Mouse (Mus musculus): ENCODE measurements around the gene Ube2g1. TPM values are rescaled to one million over a fixed set of nuclear protein-coding genes. Genes with fewer than 3 reads are reported as not detected.

The Ube2g1 gene
- polyA plus RNA-seq, 1 experiment from 2014 or later: 63.4 TPM

DNA sequence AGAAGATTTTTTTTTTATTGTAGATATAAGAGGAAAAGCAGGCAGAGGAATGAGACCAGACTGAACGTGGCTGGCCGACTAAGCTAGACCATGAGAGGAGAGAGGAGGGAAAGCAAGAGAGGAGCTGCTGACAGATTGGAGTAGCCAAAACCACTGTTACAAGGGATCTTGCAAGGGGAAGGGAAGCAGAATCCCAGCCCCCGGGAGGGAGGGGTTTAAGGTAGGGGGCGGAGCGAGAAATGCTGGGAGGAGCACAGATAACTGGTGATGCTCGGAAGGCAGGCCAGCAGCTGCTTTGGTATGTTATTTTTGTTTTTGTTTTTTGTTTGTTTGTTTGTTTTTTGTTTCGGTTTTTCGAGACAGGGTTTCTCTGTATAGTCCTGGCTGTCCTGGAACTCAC is 38.0 kb upstream of the Ube2g1 start:
- H3K4me3 ChIP-seq (replicated peaks; ENCODE audit: low read depth, low read length): no peak overlapping the region
- H3K9me3 ChIP-seq (replicated peaks; ENCODE audit: low read length): no peaks in the 10 kb centered on the region
- ATAC-seq (replicated peaks; ENCODE audit: low FRiP score, low read depth) (no peak), DNase-seq (ENCODE audit: low spot score) (peak; percentile 21)
- H3K4me2 ChIP-seq (ENCODE audit: low read length): no peak overlapping the region
- no peaks in the 10 kb centered on the region for H3K36me3 ChIP-seq (ENCODE audit: insufficient read depth, low read length)
- no peaks in the 10 kb centered on the region for H3K4me1 ChIP-seq (replicated peaks; ENCODE audit: insufficient read depth, low read length)
- H3K27ac ChIP-seq: no peak overlapping the region
- WGBS: 68% methylated on average over 8 of the region's 8 CpGs
- no peaks in the 10 kb centered on the region for H3K27me3 ChIP-seq (ENCODE audit: insufficient read depth, low read length)
- H3K9ac ChIP-seq (ENCODE audit: low read depth, low read length): no peak overlapping the region
- no peak for TF ChIP-seq CTCF (IDR thresholded peaks at IDR 0.05; ENCODE audit: low read depth)

DNA sequence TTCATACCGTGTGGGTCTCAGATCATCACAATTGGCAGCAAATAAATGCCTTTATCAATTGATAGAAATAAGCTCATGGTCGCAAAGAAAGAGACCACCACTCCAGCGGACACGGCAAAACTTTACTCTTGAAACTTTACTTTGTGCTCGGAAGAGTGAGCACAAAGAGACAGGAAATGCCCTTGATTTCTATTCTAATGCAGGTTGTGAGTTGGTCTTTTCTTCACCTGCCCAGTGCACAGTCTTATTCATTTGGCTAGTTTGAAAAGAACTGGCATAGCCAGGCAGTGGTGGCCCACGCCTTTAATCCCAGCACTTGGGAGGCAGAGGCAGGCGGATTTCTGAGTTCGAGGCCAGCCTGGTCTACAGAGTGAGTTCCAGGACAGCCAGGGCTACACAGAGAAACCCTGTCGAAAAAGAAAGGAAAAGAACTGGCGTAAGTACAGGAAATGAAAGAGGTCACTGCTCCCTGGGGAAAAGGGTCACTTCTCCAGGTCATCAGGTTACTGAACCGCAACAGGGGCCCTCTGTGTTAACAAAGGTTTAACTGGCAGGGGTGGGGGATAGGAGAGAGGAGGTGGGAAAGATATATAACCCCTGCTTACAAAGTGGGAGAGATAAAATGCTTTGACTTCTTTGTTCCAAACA is 37.3 kb upstream of the Ube2g1 start:
- ATAC-seq (replicated peaks; ENCODE audit: low FRiP score, low read depth): no peak
- TF ChIP-seq CTCF (IDR thresholded peaks at IDR 0.05; ENCODE audit: low read depth): no peak
- WGBS: 71% methylated on average over 11 of the region's 11 CpGs

DNA sequence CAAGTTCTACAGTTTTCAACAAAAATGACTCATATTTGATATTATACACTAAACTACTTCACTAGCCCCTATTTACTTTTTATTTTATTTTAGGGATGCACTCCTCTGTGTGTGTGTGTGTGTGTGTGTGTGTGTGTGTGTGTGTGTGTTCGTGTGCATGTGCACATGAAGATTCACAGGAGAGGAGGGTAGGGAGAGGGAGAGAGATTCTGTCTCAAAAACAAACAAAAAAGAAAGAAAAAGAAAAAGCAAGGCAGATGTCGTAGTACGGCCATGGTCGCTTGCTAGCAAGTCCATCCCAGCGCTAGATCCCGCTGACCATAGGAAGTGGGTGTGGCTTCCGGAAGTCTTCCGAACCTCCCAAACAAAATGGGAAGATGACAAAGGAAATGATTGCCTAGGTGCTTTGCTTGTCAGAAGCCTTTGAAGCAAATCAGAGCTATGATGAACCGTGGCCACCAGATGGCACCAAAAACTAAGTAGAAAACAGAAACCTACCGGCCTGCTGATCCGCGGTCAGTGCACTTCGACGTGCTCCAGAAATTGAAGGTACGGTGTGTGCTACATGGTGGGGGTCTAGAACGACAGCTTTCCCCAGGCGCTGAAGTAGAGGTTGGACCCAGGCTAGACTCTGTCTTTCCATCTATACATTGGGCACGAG is 36.6 kb upstream of the Ube2g1 start:
- Histone ChIP-seq H3K36me3 (ENCODE audit: insufficient read depth, low read length) (no peaks in the 10 kb centered on the region), H3K27me3 (ENCODE audit: insufficient read depth, low read length) (no peaks in the 10 kb centered on the region), H3K9ac (ENCODE audit: low read depth, low read length) (no peak overlapping the region), H3K4me1 (replicated peaks; ENCODE audit: insufficient read depth, low read length) (no peaks in the 10 kb centered on the region), H3K4me3 (replicated peaks; ENCODE audit: low read depth, low read length) (0 out of 2 replicates have a peak overlapping the region, but pooled peaks have one; percentile 6), H3K27ac (no peak overlapping the region), H3K9me3 (replicated peaks; ENCODE audit: low read length) (no peaks in the 10 kb centered on the region), H3K4me2 (ENCODE audit: low read length) (peak overlapping the region; percentile 47)
- under 1% methylated on average over 18 of the region's 18 CpGs for WGBS
- ATAC-seq (replicated peaks; ENCODE audit: low FRiP score, low read depth): peak; percentile 23
- peak; percentile 87 for TF ChIP-seq CTCF (IDR thresholded peaks at IDR 0.05; ENCODE audit: low read depth)
- DNase-seq (ENCODE audit: low spot score): peak; percentile 94

More for the DNA sequence above, 37.3 kb upstream of the Ube2g1 start:
- H3K9ac ChIP-seq (ENCODE audit: low read depth, low read length): no peak overlapping the region
- no peak overlapping the region for H3K4me3 ChIP-seq (replicated peaks; ENCODE audit: low read depth, low read length)
- no peak overlapping the region for H3K27ac ChIP-seq
- H3K9me3 ChIP-seq (replicated peaks; ENCODE audit: low read length): no peaks in the 10 kb centered on the region
- no peak for DNase-seq (ENCODE audit: low spot score)
- H3K27me3 ChIP-seq (ENCODE audit: insufficient read depth, low read length): no peaks in the 10 kb centered on the region
- no peaks in the 10 kb centered on the region for H3K4me1 ChIP-seq (replicated peaks; ENCODE audit: insufficient read depth, low read length)
- no peaks in the 10 kb centered on the region for H3K36me3 ChIP-seq (ENCODE audit: insufficient read depth, low read length)
- no peak overlapping the region for H3K4me2 ChIP-seq (ENCODE audit: low read length)

DNA sequence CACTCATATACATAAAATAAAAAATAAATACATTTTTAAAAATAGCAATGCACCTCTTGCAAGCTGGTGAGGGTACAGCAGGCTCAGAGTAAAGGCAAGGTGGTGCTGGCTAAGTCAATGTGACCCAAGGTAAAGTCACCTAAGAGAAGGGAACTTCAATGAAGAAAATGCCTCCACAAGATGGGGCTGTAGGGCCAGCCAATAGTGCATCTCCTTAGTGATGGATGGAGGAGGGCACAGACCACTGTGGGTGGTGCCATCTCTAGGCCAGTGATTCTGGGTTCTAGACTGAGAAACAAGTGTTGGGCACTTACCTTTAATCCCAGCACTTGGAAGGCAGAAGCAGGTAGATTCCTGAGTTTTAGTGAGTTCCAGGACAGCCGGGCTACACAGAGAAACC is 33.3 kb upstream of the Ube2g1 start:
- ATAC-seq (replicated peaks; ENCODE audit: low FRiP score, low read depth) (no peak), DNase-seq (ENCODE audit: low spot score) (peak; percentile 53)
- Histone ChIP-seq H3K4me2 (ENCODE audit: low read length) (no peak overlapping the region), H3K27ac (no peak overlapping the region), H3K36me3 (ENCODE audit: insufficient read depth, low read length) (no peaks in the 10 kb centered on the region), H3K4me3 (replicated peaks; ENCODE audit: low read depth, low read length) (no peak overlapping the region), H3K9me3 (replicated peaks; ENCODE audit: low read length) (no peaks in the 10 kb centered on the region), H3K27me3 (ENCODE audit: insufficient read depth, low read length) (no peaks in the 10 kb centered on the region), H3K4me1 (replicated peaks; ENCODE audit: insufficient read depth, low read length) (0 out of 2 replicates have a peak, but pooled peaks cover 9% of the 10 kb centered on the region), H3K9ac (ENCODE audit: low read depth, low read length) (no peak overlapping the region)
- WGBS: 96% methylated on average over 1 of the region's 1 CpGs
- TF ChIP-seq CTCF (IDR thresholded peaks at IDR 0.05; ENCODE audit: low read depth): peak; percentile 71

DNA sequence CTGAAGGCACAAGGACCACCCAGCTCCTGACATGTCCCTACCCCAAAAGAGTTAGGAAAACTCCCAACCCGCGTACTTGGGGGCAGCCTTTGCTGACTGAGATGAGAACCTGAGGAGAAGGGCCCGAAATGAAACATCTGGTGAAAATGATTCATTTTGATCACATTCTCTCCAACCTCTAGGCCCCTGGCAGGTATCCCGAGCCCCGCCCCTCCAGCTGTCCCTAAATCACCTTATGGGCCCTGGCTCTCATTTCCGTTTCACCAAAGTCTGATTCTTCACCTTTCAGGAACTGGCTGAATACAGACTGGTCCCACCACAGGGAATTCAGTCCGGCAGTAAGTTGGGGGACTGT is 31.0 kb upstream of the Ube2g1 start:
- ATAC-seq (replicated peaks; ENCODE audit: low FRiP score, low read depth) (no peak), DNase-seq (ENCODE audit: low spot score) (no peak)
- WGBS: 25% methylated on average over 7 of the region's 7 CpGs
- Histone ChIP-seq H3K9ac (ENCODE audit: low read depth, low read length) (peak overlapping the region; percentile 41; the same call in 1 of the 2 replicates), H3K27ac (no peak overlapping the region), H3K4me2 (ENCODE audit: low read length) (peak overlapping the region; percentile 74), H3K36me3 (ENCODE audit: insufficient read depth, low read length) (no peaks in the 10 kb centered on the region), H3K4me3 (replicated peaks; ENCODE audit: low read depth, low read length) (peak overlapping the region; percentile 27), H3K27me3 (ENCODE audit: insufficient read depth, low read length) (no peaks in the 10 kb centered on the region), H3K4me1 (replicated peaks; ENCODE audit: insufficient read depth, low read length) (0 out of 2 replicates have a peak, but pooled peaks cover 9% of the 10 kb centered on the region), H3K9me3 (replicated peaks; ENCODE audit: low read length) (no peaks in the 10 kb centered on the region)
- TF ChIP-seq CTCF (IDR thresholded peaks at IDR 0.05; ENCODE audit: low read depth): no peak

DNA sequence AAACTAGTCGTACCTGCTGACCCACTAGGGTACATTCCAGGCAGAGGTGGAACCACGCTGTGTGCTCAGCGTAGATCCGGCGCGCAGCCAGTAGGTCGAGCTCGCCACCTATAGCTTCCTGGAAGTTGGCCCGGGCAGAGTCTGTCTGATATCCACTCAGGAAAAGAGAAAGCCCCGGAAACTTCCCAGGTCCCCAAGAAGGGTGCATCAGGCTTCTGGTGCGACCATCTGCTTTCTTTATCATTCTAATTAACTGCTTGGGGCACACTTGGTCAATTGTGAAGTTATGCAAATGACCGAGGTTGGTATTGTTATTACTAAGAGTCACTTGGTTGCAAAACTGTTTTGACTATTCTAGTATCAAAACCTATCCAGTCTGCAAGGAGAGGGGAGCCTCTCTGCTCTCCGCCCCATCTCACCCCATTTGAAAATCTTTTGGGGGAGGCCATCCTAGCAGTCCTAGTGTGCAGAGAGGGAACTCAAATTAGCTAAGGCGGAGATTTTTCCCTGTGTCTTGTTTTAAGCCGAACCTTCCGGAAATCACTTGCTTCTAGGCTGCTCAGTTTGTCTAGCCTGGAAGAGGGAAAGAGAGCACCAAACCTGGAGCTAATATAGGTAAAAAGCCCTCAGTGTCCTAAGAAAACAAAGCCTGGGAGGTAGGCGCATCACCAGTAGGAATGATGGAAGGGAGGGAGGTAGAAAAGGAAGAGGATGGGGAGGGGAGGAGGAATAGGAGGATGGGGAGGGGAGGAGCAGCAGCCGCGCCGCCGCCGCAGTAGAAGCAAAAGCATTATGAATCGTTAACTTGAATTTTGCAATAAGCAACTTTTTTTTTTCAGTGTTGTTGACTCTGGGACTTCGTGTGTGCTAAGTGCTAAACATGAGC is 30.4 kb upstream of the Ube2g1 start:
- ATAC-seq (replicated peaks; ENCODE audit: low FRiP score, low read depth): no peak
- H3K36me3 ChIP-seq (ENCODE audit: insufficient read depth, low read length): no peaks in the 10 kb centered on the region
- no peaks in the 10 kb centered on the region for H3K9me3 ChIP-seq (replicated peaks; ENCODE audit: low read length)
- H3K4me2 ChIP-seq (ENCODE audit: low read length): peak overlapping the region; percentile 74
- 0 out of 2 replicates have a peak, but pooled peaks cover 9% of the 10 kb centered on the region for H3K4me1 ChIP-seq (replicated peaks; ENCODE audit: insufficient read depth, low read length)
- no peaks in the 10 kb centered on the region for H3K27me3 ChIP-seq (ENCODE audit: insufficient read depth, low read length)
- H3K27ac ChIP-seq: no peak overlapping the region
- H3K9ac ChIP-seq (ENCODE audit: low read depth, low read length): peak overlapping the region; percentile 41; the same call in 1 of the 2 replicates
- DNase-seq (ENCODE audit: low spot score): peak; percentile 34
- peak; percentile 24; the same call in 1 of the 2 replicates for TF ChIP-seq CTCF (IDR thresholded peaks at IDR 0.05; ENCODE audit: low read depth)
- 5% methylated on average over 24 of the region's 24 CpGs for WGBS
- peak overlapping the region; percentile 27 for H3K4me3 ChIP-seq (replicated peaks; ENCODE audit: low read depth, low read length)

Data from kidney, postnatal 0 days (tissue).